Mouse (Mus musculus): ENCODE measurements around the gene Adam15. TPM values are rescaled to one million over a fixed set of nuclear protein-coding genes. Genes with fewer than 3 reads are reported as not detected.

Adam15 gene
- total RNA-seq, 4 experiments from 2014 or later, result 129 to 141 (median 137) TPM

- no peak for DNase-seq (ENCODE audit: low spot score in 2 of 2)
Observed at GRCm38 (mm10) chr3:89384331-89385076, 34.7 kb upstream of the Adam15 start.

- DNase-seq (ENCODE audit: low spot score in 2 of 2), result no peak
Observed at GRCm38 (mm10) chr3:89383651-89384255, 34.0 kb upstream of the Adam15 start.

GRCm38 (mm10) chr3:89382950-89383349, 33.2 kb upstream of the Adam15 start:
- DNase-seq (ENCODE audit: low spot score in 2 of 2), result no peak

- no peak for DNase-seq (ENCODE audit: low spot score in 2 of 2)
Observed at GRCm38 (mm10) chr3:89382033-89382882, 32.5 kb upstream of the Adam15 start.

- DNase-seq (ENCODE audit: low spot score in 2 of 2), result no peak
Observed at GRCm38 (mm10) chr3:89381233-89381632, 31.4 kb upstream of the Adam15 start.

GRCm38 (mm10) chr3:89380711-89381110, 30.9 kb upstream of the Adam15 start:
- DNase-seq (ENCODE audit: low spot score in 2 of 2), result no peak

GRCm38 (mm10) chr3:89380291-89380690, 30.5 kb upstream of the Adam15 start:
- DNase-seq (ENCODE audit: low spot score in 2 of 2), result no peak

- no peak for DNase-seq (ENCODE audit: low spot score in 2 of 2)
Observed at GRCm38 (mm10) chr3:89379388-89380131, 29.8 kb upstream of the Adam15 start.

- peak; percentile 59 to 61 for DNase-seq (ENCODE audit: low spot score in 2 of 2)
Observed at GRCm38 (mm10) chr3:89378394-89379067, 28.7 kb upstream of the Adam15 start.

- DNase-seq (ENCODE audit: low spot score in 2 of 2), result no peak
Observed at GRCm38 (mm10) chr3:89377831-89378230, 28.0 kb upstream of the Adam15 start.

GRCm38 (mm10) chr3:89373581-89374231, 23.9 kb upstream of the Adam15 start:
- no peak for DNase-seq (ENCODE audit: low spot score in 2 of 2)

GRCm38 (mm10) chr3:89367338-89367737, 17.5 kb upstream of the Adam15 start:
- DNase-seq (ENCODE audit: low spot score in 2 of 2), result no peak

GRCm38 (mm10) chr3:89365486-89366414, 16.0 kb upstream of the Adam15 start:
- no peak for DNase-seq (ENCODE audit: low spot score in 2 of 2)

GRCm38 (mm10) chr3:89365153-89365485, 15.3 kb upstream of the Adam15 start, which contains the start of gene Dcst1:
Gene Dcst1 (minus strand): TSS chr3:89365253.
- DNase-seq (ENCODE audit: low spot score in 2 of 2), result no peak

- no peak for DNase-seq (ENCODE audit: low spot score in 2 of 2)
Observed at GRCm38 (mm10) chr3:89364631-89365030, 14.8 kb upstream of the Adam15 start.

GRCm38 (mm10) chr3:89361675-89362074, 11.9 kb upstream of the Adam15 start, which contains the start of gene Dcst2:
Gene Dcst2 (plus strand): TSS chr3:89361975.
- no peak for DNase-seq (ENCODE audit: low spot score in 2 of 2)

- DNase-seq (ENCODE audit: low spot score in 2 of 2), result no peak
Observed at GRCm38 (mm10) chr3:89360237-89360636, 10.4 kb upstream of the Adam15 start.

GRCm38 (mm10) chr3:89359630-89360029, 9.8 kb upstream of the Adam15 start:
- no peak for DNase-seq (ENCODE audit: low spot score in 2 of 2)

- no peak for DNase-seq (ENCODE audit: low spot score in 2 of 2)
Observed at GRCm38 (mm10) chr3:89356029-89356428, 6.2 kb upstream of the Adam15 start.

All from layer of hippocampus, adult 8-10 months (tissue).